In the genomic region with DNA sequence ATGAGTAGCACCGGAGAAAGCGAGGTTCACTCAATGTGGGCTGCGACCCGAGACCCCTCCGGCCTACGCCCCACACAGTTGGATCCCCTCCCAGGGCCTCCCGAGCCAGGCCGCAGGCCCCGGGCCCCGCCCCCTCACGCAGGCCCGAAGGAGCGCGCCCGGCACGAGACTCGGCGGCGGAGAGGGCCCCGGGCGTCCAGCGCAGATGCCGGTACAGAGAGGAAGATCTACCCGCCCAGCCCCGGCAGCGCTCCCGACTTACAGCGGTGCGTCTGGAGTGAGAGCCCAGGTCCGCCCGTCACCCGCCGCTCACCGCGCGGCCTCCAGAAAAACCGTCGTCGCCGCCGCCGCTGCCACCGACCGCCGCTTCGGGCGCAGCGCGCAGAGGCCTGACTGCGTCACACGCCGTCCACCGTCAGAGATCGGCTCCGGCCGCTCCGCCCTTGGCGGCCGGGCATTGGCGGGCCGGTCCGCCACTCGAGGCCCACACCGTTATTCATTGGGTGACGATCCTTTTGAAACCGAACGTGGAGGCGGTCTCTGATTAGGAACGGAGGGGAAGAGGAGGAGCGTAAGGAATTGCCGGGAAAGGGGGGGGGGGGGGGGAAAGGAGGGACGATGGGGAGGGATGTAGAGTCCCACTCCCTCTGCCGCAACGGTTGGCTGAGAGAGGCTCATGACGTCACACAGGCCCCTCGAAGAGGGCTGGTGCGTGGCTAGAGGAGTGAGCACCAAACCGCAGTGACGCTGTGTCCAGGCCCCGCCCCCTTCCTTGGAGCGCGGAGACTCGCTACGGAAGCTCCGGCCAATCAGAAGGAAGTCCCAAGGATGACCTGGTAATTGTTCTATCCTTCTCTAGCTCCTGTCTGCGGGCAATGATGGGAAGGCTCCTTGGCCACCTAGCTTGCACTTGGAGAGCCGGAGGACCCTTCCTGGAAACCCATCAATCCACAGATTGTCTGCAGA, we compare ENCODE assay signal across 8 mouse cellular contexts. TPM values are rescaled to one million over a fixed set of nuclear protein-coding genes. Genes with fewer than 3 reads are reported as not detected.
A peak's percentile ranks its signal among the peaks of the same experiment; 100 is the strongest.
DNase-seq lines count a peak whose midpoint lies in the region; ATAC-seq lines count a peak whose summit lies in the region.

Gene Nup98 (minus strand): TSS at position 421 of the 966 bp plus-strand sequence.
Gene Pgap2 (plus strand): TSS at position 453 of the 966 bp plus-strand sequence.

- ATAC-seq in hindbrain, embryonic 15.5 days (ENCODE audit: low FRiP score, low read depth) = peak; percentile 99

- WGBS in hindbrain, embryonic 15.5 days = under 1% methylated on average over 84 of the region's 87 CpGs

- no peaks in the 10 kb centered on the region for H3K36me3 ChIP-seq in hindbrain, embryonic 15.5 days

- H3K27ac ChIP-seq in hindbrain, embryonic 15.5 days (replicated peaks) = peak within 1 kb of the TSS; percentile 94

- H3K4me3 ChIP-seq in hindbrain, embryonic 15.5 days = peak within 1 kb of the TSS; percentile 69

- H3K27me3 ChIP-seq in hindbrain, embryonic 15.5 days = no peaks in the 10 kb centered on the region

- H3K9ac ChIP-seq in hindbrain, embryonic 15.5 days = peak within 1 kb of the TSS; percentile 77

- H3K9me3 ChIP-seq in hindbrain, embryonic 15.5 days = no peaks in the 10 kb centered on the region

- peak within 1 kb of the TSS; percentile 73 for H3K4me2 ChIP-seq in hindbrain, embryonic 15.5 days

- DNase-seq in T-cell, adult 2 months (ENCODE audit: low spot score) = peak; percentile 99
- DNase-seq in cerebellum, postnatal 36 days = peak; percentile 99 to 100
- DNase-seq in frontal cortex, postnatal 36 days (ENCODE audit: low spot score in 2 of 2) = peak; percentile 99
- DNase-seq in left cerebral cortex, adult 11 months (ENCODE audit: low spot score) = peak; percentile 98
- DNase-seq in lung, postnatal 4 days = peak; percentile 99
- DNase-seq in retina, postnatal 7 days (ENCODE audit: low read depth, low spot score) = peak; percentile 96
- DNase-seq in urinary bladder, adult 2 months (ENCODE audit: low spot score) = peak; percentile 97

- H3K4me1 ChIP-seq in hindbrain, embryonic 15.5 days (replicated peaks) = peaks cover 27% of the 10 kb centered on the region

RNA-seq across cellular contexts. Expression of gene Nup98, which starts in this region (rescaled TPM):
- polyA plus RNA-seq in hindbrain, embryonic 15.5 days (2015; fragmentation: Nextera tagmentation; extraction: Ambion mirVana) = 19.0 and 20.6 TPM in 2 replicates
- 17.6 and 20.9 TPM in 2 replicates for polyA plus RNA-seq in urinary bladder, adult 2 months (2012; rRNA removed)

RNA-seq across cellular contexts. Expression of gene Pgap2, which starts in this region (rescaled TPM):
- 59.0 and 64.0 TPM in 2 replicates for polyA plus RNA-seq in hindbrain, embryonic 15.5 days (2015; fragmentation: Nextera tagmentation; extraction: Ambion mirVana)
- 58.9 and 64.7 TPM in 2 replicates for polyA plus RNA-seq in urinary bladder, adult 2 months (2012; rRNA removed)

Comparison
In these comparisons a context has a peak if more than half of its experiments do, and no peak if none do; other contexts are left out.
1. Peak in every context shown above with its lines: DNase-seq, ATAC-seq, H3K4me3 ChIP-seq and H3K27ac ChIP-seq.